Mouse (Mus musculus) lung, adult 2 months (tissue): ENCODE data around the gene Il18rap. TPM values are rescaled to one million over a fixed set of nuclear protein-coding genes. Genes with fewer than 3 reads are reported as not detected.

Experiments
- DNase-seq: peaks from one replicate; pipeline ENCODE4 v3.0.0; 2022
- H3K4me1 ChIP-seq: fragments of 200-500 bp; 2 replicates; pipeline ENCODE4 v1.6.1; 2011; ENCODE audit warnings: low read length; ENCODE audit not compliant: control insufficient read depth, insufficient read depth
- H3K4me3 ChIP-seq: fragments of 200-500 bp; replicated peaks from 2 replicates; pipeline ENCODE3; 2011; ENCODE audit warnings: low read depth, mild to moderate bottlenecking, control low read depth, low read length; ENCODE audit errors: extremely low read depth
- CTCF ChIP-seq: fragments of 200-500 bp; IDR thresholded peaks from 2 replicates; pipeline ENCODE4 v1.5.1; 2011; ENCODE audit warnings: mild to moderate bottlenecking, low read length, control low read depth; ENCODE audit not compliant: insufficient read depth
- POLR2A ChIP-seq: fragments of 200-500 bp; IDR thresholded peaks from 2 replicates; pipeline ENCODE4 v1.6.1; 2011; ENCODE audit warnings: low read depth, mild to moderate bottlenecking, control low read depth, low read length, borderline replicate concordance; ENCODE audit errors: extremely low read depth
- WGBS: fragments of 180-500 bp; shearing (Covaris S2); methylation state at CpG from one replicate; pipeline ENCODE4 v1.1.7; 2018; 5-methylcytosine and 5-hydroxymethylcytosine counted together
- polyA plus RNA-seq: library from polyadenylated mRNA; depleted of rRNA; stranded (reverse); fragments of >200 nt; gene quantifications from 2 replicates; pipeline ENCODE4 v1.2.3, GENCODE M21; 2012

Il18rap gene
- polyA plus RNA-seq, 1 experiment, result 1.4 TPM

- TF ChIP-seq CTCF, result no peak
- no peak for TF ChIP-seq POLR2A
- 47% methylated on average over 4 of the region's 4 CpGs for WGBS
Measured at GRCm38 (mm10) chr1:40476756-40477155, 38.4 kb upstream of the Il18rap start.

DNA sequence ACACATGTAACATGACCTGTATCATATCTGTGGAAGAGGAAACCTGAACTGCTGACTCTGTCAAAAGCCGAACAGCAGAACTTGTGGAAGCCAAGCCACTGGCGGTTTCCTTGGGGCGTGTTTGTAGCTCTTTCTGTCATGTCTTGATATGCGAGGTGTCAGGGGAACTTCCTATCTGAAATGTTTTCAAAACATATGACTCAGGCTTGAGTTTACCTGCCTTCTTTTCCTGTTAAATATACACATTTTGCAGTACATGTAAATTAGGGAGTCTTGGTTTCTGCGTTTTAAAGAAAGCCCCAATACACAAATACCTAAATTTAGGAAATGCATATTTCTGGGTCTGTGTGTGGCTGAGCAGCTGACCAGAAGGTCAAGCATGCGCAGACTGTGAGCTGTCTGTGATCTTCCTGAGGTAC is 35.6 kb upstream of the Il18rap start:
- no peak for DNase-seq
- TF ChIP-seq POLR2A, result no peak
- TF ChIP-seq CTCF, result no peak
- Histone ChIP-seq H3K4me3 (no peak overlapping the region), H3K4me1 (no peaks in the 10 kb centered on the region; the same call in 1 of the 2 replicates)
- 39% methylated on average over 6 of the region's 6 CpGs for WGBS

More at GRCm38 (mm10) chr1:40476756-40477155, 38.4 kb upstream of the Il18rap start:
- no peak for DNase-seq
- H3K4me1 ChIP-seq, result peaks cover 3% of the 10 kb centered on the region; the same call in 1 of the 2 replicates
- H3K4me3 ChIP-seq, result no peak overlapping the region

- WGBS, result 82% methylated on average over 4 of the region's 4 CpGs
- TF ChIP-seq CTCF (no peak), POLR2A (no peak)
- Histone ChIP-seq H3K4me3 (no peak overlapping the region), H3K4me1 (peaks cover 2% of the 10 kb centered on the region; the same call in 1 of the 2 replicates)
- DNase-seq, result no peak
Measured at GRCm38 (mm10) chr1:40494594-40494993, 20.6 kb upstream of the Il18rap start.

- peaks cover 7% of the 10 kb centered on the region for H3K4me1 ChIP-seq
Measured at GRCm38 (mm10) chr1:40499708-40500107, 15.5 kb upstream of the Il18rap start.

GRCm38 (mm10) chr1:40501126-40501525 is 14.0 kb upstream of the Il18rap start:
- TF ChIP-seq CTCF (no peak), POLR2A (no peak)
- 67% methylated on average over 4 of the region's 4 CpGs for WGBS
- peaks cover 7% of the 10 kb centered on the region for H3K4me1 ChIP-seq
- no peak overlapping the region for H3K4me3 ChIP-seq
- no peak for DNase-seq

More at GRCm38 (mm10) chr1:40499708-40500107, 15.5 kb upstream of the Il18rap start:
- DNase-seq, result no peak
- no peak overlapping the region for H3K4me3 ChIP-seq
- no peak for TF ChIP-seq POLR2A
- TF ChIP-seq CTCF, result no peak
- WGBS, result 64% methylated on average over 1 of the region's 1 CpGs

DNA sequence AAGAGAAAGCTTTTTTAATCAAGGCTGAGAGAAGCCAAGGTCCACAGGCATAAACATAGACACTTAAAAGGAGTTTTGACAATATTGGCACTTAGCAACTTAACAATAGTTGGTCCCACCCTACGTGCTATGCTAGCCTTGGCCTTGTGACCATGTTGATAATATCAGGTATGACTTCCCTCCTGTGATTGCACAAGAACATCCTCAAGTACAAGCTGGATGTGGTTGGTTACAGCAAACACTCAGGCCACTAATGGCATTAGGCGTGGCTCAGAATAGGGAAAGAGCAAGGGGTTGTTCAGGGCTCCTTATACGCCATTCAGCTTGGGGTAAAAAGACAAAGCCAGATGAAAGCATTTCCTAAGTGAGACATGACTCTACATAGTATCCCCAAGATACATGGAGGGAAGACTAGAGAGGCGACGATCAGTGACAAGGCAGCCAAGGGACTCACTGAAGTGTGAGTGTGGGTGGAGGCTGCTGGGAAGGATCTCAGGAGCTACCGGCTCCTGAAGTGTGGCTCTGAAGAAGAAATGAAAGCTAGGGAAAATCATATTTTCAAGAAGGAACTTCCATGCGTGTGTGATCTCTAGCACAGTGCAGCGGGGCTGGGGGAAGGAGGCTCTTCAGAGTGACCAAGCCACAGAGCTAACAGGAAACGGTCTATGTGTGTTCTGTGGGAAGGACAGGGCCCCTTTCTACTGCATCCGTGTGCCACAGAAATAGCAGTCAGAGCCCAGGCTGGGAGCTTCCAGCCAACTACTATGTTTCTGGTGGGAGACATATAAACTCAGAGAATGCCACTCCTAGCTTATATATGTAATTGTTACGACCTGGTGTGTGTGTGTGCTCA is 13.4 kb upstream of the Il18rap start:
- TF ChIP-seq POLR2A (no peak), CTCF (no peak)
- peaks cover 7% of the 10 kb centered on the region for H3K4me1 ChIP-seq
- peak overlapping the region; percentile 24 for H3K4me3 ChIP-seq
- peak; percentile 23 for DNase-seq
- 50% methylated on average over 11 of the region's 11 CpGs for WGBS

- 61% methylated on average over 5 of the region's 5 CpGs for WGBS
- Histone ChIP-seq H3K4me3 (no peak overlapping the region), H3K4me1 (peaks cover 5% of the 10 kb centered on the region)
- TF ChIP-seq POLR2A (no peak), CTCF (no peak)
- no peak for DNase-seq
Measured at GRCm38 (mm10) chr1:40504548-40504947, 10.6 kb upstream of the Il18rap start.

- Histone ChIP-seq H3K4me1 (no peaks in the 10 kb centered on the region; the same call in 1 of the 2 replicates), H3K4me3 (no peak overlapping the region)
- TF ChIP-seq CTCF (no peak), POLR2A (no peak)
- 85% methylated on average over 6 of the region's 6 CpGs for WGBS
- no peak for DNase-seq
Measured at GRCm38 (mm10) chr1:40516364-40516763, 1.2 kb downstream of the Il18rap start.

DNA sequence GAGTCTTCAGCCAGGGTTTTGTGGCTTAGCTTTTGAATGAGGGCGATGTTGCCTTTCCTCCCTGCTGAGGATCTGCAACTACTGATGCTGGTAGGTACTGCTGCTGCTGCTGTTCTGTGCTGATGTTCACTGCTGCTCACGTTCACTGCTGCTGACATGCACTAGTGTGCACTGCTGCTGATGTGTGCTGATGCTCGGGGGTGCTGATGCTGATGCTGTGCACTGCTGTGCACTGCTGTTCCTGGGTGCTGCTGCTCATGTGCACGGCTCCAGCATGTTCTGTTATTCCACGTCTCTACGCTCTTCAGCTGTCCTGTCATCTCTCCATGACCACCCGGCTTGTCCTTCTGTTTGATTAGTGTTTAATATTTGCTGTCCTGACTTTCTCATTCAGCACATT is 7.8 kb downstream of the Il18rap start:
- TF ChIP-seq POLR2A (no peak), CTCF (no peak)
- DNase-seq, result no peak
- Histone ChIP-seq H3K4me1 (no peaks in the 10 kb centered on the region), H3K4me3 (no peak overlapping the region)
- 89% methylated on average over 7 of the region's 7 CpGs for WGBS

- WGBS, result 79% methylated on average over 5 of the region's 5 CpGs
- no peak for DNase-seq
- TF ChIP-seq POLR2A (no peak), CTCF (no peak)
- no peaks in the 10 kb centered on the region for H3K4me1 ChIP-seq
- H3K4me3 ChIP-seq, result no peak overlapping the region
Measured at GRCm38 (mm10) chr1:40523971-40524722, 9.0 kb downstream of the Il18rap start.
